Mouse (Mus musculus) c-Kit-positive CD71-positive TER-119-positive erythroid progenitor cells, embryonic 14.5 days (primary cell): Measurements from ENCODE around the gene Alg6.
A peak's percentile ranks its signal among the peaks of the same experiment; 100 is the strongest.

Experiments
- DNase-seq: peaks from one replicate; pipeline ENCODE4 v3.0.0-alpha.2; 2013; ENCODE audit warnings: low spot score

Alg6 gene

DNA sequence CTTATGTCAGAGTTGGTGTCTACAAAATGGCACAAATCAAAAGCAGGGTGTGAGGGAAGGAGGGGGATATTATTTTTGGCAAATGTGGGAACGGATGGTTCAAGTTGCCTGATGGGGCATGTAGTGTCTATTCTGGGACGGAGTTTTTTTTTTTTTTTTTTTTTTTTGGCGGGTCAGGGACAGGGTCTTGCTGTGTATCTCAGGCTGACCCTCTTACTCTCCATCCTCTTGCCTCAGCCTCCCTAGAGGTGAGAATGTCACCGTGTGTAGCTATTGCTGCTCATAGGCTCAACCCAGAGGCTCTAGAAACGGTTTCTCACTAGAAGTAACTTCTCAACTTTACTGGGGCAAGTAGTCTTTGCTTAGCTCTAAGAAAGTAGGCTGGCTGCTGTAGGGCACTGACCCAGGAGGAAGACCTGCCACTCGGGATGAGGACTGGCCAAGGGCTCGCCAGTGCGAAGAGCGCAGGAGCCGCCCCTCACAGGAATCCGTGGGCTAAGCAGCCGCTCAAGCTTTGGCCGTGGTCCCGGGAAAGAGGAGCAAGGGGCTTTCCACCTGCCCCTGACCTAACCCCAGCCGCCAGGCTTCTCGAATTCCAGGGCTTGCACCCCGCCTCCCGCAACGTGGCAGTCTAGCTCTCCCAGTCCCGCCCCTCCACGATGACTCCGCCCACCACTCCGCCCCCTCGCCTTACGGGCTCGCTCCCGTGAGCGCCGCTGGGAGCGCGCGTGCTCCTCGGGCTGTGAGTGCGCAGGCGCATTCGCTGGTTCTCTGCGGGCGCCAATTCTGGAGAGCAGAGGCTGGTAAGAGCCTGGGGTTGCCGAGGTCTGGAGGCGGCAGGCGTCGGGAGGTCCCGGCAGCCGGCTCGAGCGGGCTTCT is at the start of gene Alg6:
Alg6 (plus strand) TSS at position 761 of the 879 bp plus-strand sequence.
- DNase-seq: peak; percentile 92

DNA sequence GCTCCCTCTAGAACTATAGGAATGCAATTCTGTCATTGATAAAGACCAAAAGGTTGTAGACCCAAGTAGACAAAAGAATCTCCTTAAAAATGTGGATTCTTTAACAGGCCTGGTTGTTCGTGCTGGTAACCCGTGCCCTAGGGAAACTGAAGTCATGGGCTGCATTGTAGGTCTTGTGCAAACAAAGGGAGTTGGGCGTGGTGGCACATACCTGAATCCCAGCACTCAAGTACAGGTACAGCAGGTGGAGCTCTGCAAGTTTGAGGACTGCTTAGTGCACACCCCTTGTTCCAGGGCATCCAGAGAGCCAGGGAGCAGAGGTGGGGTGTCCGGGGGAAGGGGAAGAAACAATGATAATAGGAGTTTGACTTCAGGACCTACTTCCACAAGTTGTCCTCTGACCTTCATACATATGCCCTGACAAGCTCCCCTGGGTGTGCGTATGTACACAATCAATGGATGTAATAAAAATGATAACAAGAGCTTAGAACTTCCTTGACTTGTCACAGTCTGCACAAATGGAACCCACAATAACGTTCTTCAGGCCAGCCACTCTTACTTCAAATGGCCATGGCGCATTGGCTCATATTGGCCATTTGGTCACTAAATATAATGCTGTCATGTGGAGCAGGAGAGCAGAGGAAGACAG is 45.1 kb upstream of the Alg6 start:
- no peak for DNase-seq

DNA sequence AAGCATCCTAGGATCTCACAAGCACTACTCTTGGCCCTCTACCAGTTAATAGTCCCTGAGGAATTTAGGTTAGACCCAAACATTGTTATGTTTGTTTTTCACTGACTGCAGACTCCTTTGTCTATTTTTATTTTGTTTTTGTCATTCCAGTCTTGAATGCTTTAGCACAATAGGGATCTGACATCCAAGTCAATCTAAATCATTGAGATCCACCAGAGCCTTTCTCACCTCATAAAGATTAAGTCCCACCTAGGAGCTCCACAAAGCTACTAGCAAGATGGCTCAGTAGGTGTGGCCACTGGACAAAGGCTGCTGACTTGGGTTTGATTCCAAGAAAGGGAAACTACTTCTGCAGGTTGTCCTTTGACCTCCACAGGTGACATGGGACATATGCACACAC is 40.3 kb upstream of the Alg6 start:
- no peak for DNase-seq

DNA sequence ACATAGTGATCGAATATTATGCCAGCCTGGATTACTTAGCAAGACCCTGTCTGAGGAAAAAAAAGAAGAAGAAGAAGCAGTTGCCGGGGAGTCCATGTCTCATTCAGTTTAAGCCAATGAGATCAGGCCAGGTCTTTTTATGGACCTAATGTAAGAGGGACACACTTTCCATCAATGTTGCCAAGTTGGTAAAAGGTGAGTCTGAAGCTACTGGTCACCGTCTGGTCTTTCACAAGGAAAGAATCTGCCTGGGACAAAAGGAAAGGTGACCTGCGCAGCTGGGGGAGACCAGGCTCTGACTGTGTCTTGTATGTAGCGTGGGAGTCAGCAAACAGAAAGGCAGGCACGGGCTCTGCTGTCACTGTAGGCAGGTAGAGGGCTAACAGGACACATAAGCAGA is 31.5 kb upstream of the Alg6 start:
- no peak for DNase-seq

DNA sequence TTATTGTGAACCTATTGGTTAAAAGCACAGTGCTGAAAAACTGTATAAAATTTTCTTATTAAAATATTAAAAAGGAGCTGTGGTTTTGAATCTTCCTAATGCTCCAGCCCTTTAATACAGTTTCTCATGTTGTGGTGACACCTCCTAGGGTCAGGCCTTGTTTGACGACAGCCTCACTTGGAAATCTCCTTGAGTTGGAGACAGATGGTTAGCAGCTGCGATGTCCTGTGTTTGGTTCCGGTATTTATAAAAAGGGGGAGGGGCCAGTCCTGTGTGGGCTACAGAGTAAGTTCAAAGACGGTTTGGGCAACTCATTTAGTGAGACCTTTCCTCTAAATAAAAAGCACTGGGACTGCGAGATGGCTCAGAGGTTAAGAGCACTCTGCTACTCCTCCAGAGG is 29.2 kb upstream of the Alg6 start:
- DNase-seq: no peak

DNA sequence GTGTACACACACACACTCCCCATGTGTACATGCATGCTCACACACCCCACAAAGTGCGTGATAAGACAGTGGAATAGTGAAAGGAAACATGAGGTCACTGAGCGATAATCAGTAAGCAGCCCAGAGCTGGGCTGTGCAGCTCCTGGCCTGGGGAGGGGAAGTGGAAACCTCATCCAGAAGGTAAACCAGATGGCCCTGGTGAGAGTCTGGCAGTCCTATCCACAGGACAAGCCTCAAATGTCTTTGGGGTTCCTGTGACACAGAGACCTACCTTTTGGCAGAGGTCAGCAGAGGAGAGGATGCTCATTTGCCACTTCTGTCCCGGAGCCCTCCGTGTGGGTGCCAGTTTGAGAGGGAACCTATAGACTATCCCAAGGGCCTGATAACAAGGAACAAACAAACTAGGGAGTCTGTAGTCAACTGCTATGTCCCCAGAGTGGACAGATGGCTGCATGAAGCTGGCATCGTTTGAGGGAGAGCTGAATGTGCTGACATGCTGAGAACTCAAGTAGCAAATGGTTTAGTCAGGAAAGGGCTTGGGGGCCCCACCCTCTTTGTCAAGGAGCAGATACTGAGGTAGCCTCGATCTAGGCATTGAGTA is 2.8 kb upstream of the Alg6 start:
- no peak for DNase-seq

DNA sequence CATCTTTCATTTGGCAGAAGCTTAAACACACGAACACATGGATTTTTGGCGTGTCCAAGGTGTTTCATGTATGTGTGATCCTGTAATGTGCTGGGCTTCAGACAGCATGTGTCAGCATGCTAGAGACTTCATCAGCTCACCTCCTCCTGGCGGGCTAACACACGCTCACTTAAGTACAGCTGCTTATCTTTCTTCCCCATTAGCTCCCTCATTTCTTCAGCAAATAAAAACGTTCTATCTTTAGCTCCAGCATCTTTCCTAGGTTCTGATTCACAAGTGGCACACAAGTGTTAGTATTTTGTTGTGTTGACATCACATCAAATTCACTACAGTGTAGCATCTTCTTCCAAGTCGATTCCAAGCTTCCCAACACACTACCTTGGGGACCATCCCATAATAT is 1.5 kb upstream of the Alg6 start:
- no peak for DNase-seq

- peak; percentile 42 for DNase-seq
Measured at GRCm38 (mm10) chr4:99715783-99716416, 436 bp downstream of the Alg6 start.

GRCm38 (mm10) chr4:99717905-99718304 is 2.4 kb downstream of the Alg6 start:
- DNase-seq: no peak

DNA sequence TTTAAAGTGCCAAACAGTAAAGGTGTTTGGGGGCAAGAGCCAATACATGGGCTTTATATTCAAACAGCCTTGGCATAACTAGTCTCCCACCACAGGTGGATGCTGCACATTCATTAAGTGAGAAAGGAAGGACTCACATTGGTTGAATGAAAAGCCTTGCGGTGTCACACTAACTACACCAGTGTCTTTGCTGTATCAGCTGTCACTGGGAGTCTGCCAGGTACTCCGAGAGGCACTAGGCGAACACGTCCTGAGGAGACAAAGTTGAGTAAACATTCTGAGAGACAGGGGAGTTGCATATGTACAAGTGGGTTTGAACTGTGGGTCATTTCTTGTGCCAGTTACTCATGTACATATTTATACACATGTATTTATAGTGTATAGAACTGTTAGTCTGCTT is 8.9 kb downstream of the Alg6 start:
- no peak for DNase-seq

DNA sequence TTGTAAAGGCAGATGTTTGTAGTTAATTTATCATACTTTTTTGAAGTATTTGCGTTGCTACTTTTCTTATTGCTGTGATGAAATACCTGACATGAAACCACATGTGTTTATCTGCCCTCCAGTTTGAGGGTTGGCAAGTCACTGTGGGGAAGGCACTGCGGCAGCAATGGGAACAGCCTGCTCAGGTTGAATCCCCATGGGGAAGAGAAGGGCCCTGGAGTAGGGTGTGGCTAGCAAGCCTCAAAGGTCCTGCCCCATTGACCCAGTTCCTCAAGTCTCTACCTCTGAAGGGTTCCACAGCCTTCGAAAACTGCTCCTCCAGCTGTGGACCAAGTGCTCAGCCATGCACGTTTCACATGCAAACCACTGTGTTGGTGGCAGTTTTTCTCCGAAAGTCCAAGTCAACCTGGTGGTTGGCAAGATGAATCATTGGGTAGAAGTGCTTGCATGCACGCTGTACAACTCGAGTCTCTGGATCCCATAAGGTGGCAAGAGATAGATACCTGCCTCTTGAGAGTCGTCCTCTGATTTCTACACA is 10.5 kb downstream of the Alg6 start:
- no peak for DNase-seq

DNA sequence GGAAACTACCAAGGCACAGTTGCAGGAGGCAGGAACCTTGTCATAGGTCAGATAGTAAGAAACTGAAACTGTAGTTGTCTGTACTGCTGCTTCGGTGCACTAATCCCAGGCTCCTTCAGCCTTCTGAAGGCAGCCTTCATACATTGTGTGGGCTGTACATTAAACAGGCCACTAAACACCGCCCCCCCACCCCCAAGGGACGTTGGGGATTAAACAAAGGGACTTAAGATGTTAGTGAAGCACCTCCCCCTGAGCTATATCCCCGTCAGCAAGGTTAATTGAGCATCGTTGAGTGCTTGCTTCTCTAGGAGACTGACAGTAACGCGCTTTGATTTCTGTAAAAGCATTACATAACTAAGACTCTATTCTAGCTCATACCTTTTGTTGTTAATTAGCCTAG is 24.4 kb downstream of the Alg6 start:
- no peak for DNase-seq

GRCm38 (mm10) chr4:99752426-99752825 is 37.0 kb downstream of the Alg6 start:
- DNase-seq: no peak

GRCm38 (mm10) chr4:99766303-99766702 is 50.8 kb downstream of the Alg6 start:
- DNase-seq: no peak

DNA sequence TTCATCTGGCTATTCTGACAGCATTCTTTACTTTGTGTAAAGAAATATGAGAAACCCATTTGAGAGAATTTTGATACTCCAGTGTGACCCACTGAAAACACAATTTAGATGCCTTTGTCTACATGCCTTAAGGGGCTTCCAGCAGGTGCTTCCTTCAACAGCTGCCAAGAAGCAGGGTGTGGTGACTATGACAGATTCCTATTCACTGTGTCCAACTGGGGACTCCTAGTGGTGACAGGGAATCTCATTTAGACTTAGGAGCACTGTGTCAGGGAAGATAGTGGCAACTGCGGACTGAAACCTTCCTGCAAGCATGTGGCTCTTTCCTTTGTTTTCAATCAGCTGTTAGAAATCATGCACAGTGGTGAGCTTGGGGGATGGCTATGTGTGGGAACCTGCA is 51.3 kb downstream of the Alg6 start:
- DNase-seq: no peak

GRCm38 (mm10) chr4:99770555-99770954 is 55.1 kb downstream of the Alg6 start:
- DNase-seq: no peak

GRCm38 (mm10) chr4:99773041-99773440 is 57.6 kb downstream of the Alg6 start:
- no peak for DNase-seq

- DNase-seq: no peak
Measured at GRCm38 (mm10) chr4:99792365-99792764, 76.9 kb downstream of the Alg6 start.
